Mouse (Mus musculus) lung, postnatal 0 days (tissue): ENCODE measurements around the gene Fkbp8. TPM values are rescaled to one million over a fixed set of nuclear protein-coding genes. Genes with fewer than 3 reads are reported as not detected.

ENCODE experiments used
- ATAC-seq: fragments of 200-750 bp; cut with Nextera tagmentation; 2 replicates; pipeline ENCODE4 v1.8.0; 2017; ENCODE audit warnings: moderate library complexity
- DNase-seq: peaks from one replicate; pipeline ENCODE4 v3.0.0-alpha.2; 2016; ENCODE audit warnings: low spot score
- H3K27ac ChIP-seq: fragments of 300-500 bp; sonication (generic); 2 replicates; pipeline ENCODE4 v1.5.1; 2014; ENCODE audit warnings: antibody characterized with exemption, mild to moderate bottlenecking, low read length, mixed read lengths
- H3K27me3 ChIP-seq: fragments of 300-500 bp; sonication (generic); replicated peaks from 2 replicates; pipeline ENCODE4 v1.6.1; 2014; ENCODE audit warnings: low read length, mixed read lengths; ENCODE audit not compliant: insufficient read depth
- H3K36me3 ChIP-seq: fragments of 300-500 bp; sonication (generic); 2 replicates; pipeline ENCODE4 v1.6.1; 2014; ENCODE audit warnings: low read length, mixed read lengths; ENCODE audit not compliant: insufficient read depth
- H3K4me1 ChIP-seq: fragments of 300-500 bp; sonication (generic); 2 replicates; pipeline ENCODE4 v1.6.1; 2014; ENCODE audit warnings: antibody characterized with exemption, low read depth, low read length, mixed read lengths; ENCODE audit not compliant: insufficient read depth
- H3K4me2 ChIP-seq: fragments of 300-500 bp; sonication (generic); replicated peaks from 2 replicates; pipeline ENCODE4 v1.6.1; 2014; ENCODE audit warnings: low read depth, mild to moderate bottlenecking, low read length, moderate library complexity, mixed read lengths
- H3K4me3 ChIP-seq: fragments of 300-500 bp; sonication (generic); 2 replicates; pipeline ENCODE4 v1.5.1; 2014; ENCODE audit warnings: low read depth, low read length
- H3K9ac ChIP-seq: fragments of 300-500 bp; sonication (generic); replicated peaks from 2 replicates; pipeline ENCODE4 v1.6.1; 2014; ENCODE audit warnings: low read depth, mild to moderate bottlenecking
- H3K9me3 ChIP-seq: fragments of 300-500 bp; sonication (generic); 2 replicates; pipeline ENCODE4 v1.6.1; 2016; ENCODE audit warnings: low read length, mixed read lengths
- CTCF ChIP-seq: IDR thresholded peaks from 2 replicates; pipeline ENCODE4 v1.5.1; 2016; ENCODE audit warnings: antibody characterized with exemption, mild to moderate bottlenecking
- EP300 ChIP-seq: IDR thresholded peaks from 2 replicates; pipeline ENCODE4 v1.6.1; 2016; ENCODE audit warnings: antibody characterized with exemption, mild to moderate bottlenecking, control low read depth
- WGBS: fragments of 180-500 bp; shearing (Covaris S2); extraction: QIAGEN DNeasy Blood & Tissue Kit; methylation state at CpG from one replicate; pipeline ENCODE4 v1.1.7; 2014; 5-methylcytosine and 5-hydroxymethylcytosine counted together
- polyA plus RNA-seq: library from polyadenylated mRNA; unstranded; fragments of >200 nt; fragmentation: Nextera tagmentation; extraction: Ambion mirVana; gene quantifications from 2 replicates; pipeline ENCODE4 v1.2.1, GENCODE M21; 2015

Fkbp8 gene
- polyA plus RNA-seq, 1 experiment from 2014 or later: 222 TPM

- no peak overlapping the region for H3K4me3 ChIP-seq
- ATAC-seq (no peak), DNase-seq (peak; percentile 62)
- H3K27ac ChIP-seq: no peak overlapping the region
- no peak overlapping the region for H3K4me2 ChIP-seq
- H3K36me3 ChIP-seq: peaks cover 6% of the 10 kb centered on the region; the same call in 1 of the 2 replicates
- peaks cover 22% of the 10 kb centered on the region for H3K4me1 ChIP-seq
- H3K27me3 ChIP-seq: peaks cover 16% of the 10 kb centered on the region; the same call in 1 of the 2 replicates
- no peak overlapping the region for H3K9ac ChIP-seq
- WGBS: 78% methylated on average over 3 of the region's 3 CpGs
- no peaks in the 10 kb centered on the region for H3K9me3 ChIP-seq
- TF ChIP-seq CTCF: peak; percentile 89
- no peak for TF ChIP-seq EP300
Observed at GRCm38 (mm10) chr8:70504851-70505250, 22.7 kb upstream of the Fkbp8 start.

GRCm38 (mm10) chr8:70505698-70506327 is 21.7 kb upstream of the Fkbp8 start:
- Histone ChIP-seq H3K4me1 (peaks cover 22% of the 10 kb centered on the region), H3K36me3 (peaks cover 6% of the 10 kb centered on the region; the same call in 1 of the 2 replicates), H3K4me2 (peak overlapping the region; percentile 71), H3K9ac (peak overlapping the region; percentile 62; the same call in 1 of the 2 replicates), H3K4me3 (peak overlapping the region; percentile 76), H3K27me3 (peaks cover 14% of the 10 kb centered on the region; the same call in 1 of the 2 replicates), H3K9me3 (no peaks in the 10 kb centered on the region), H3K27ac (peak overlapping the region; percentile 80)
- WGBS: 33% methylated on average over 32 of the region's 32 CpGs
- DNase-seq: no peak
- ATAC-seq: peak; percentile 0
- TF ChIP-seq CTCF (no peak), EP300 (no peak)

- Histone ChIP-seq H3K9ac (peak within 1 kb of the TSS; percentile 62), H3K4me3 (peak within 1 kb of the TSS; percentile 76), H3K27me3 (peaks cover 12% of the 10 kb centered on the region; the same call in 1 of the 2 replicates), H3K27ac (peak within 1 kb of the TSS; percentile 80), H3K36me3 (peaks cover 6% of the 10 kb centered on the region; the same call in 1 of the 2 replicates), H3K4me1 (peaks cover 22% of the 10 kb centered on the region), H3K4me2 (peak within 1 kb of the TSS; percentile 71), H3K9me3 (no peaks in the 10 kb centered on the region)
- peak; percentile 86 for ATAC-seq
- WGBS: 5% methylated on average over 40 of the region's 40 CpGs
- TF ChIP-seq CTCF: peak; percentile 88
- no peak for TF ChIP-seq EP300
- peak; percentile 97 for DNase-seq
Observed at GRCm38 (mm10) chr8:70506328-70507026, 21.0 kb upstream of the Fkbp8 start, which contains the start of gene Rex1bd. Gene Rex1bd (minus strand): TSS chr8:70506752.

- no peak for ATAC-seq
- no peak for TF ChIP-seq CTCF
- Histone ChIP-seq H3K9me3 (no peaks in the 10 kb centered on the region), H3K4me3 (no peak overlapping the region), H3K4me2 (no peak overlapping the region), H3K4me1 (peaks cover 22% of the 10 kb centered on the region), H3K9ac (no peak overlapping the region), H3K27ac (no peak overlapping the region), H3K36me3 (peaks cover 6% of the 10 kb centered on the region; the same call in 1 of the 2 replicates), H3K27me3 (peaks cover 8% of the 10 kb centered on the region; the same call in 1 of the 2 replicates)
- DNase-seq: no peak
- WGBS: 44% methylated on average over 5 of the region's 5 CpGs
Observed at GRCm38 (mm10) chr8:70507027-70507393, 20.5 kb upstream of the Fkbp8 start.

- peak overlapping the region; percentile 93 for H3K27ac ChIP-seq
- DNase-seq (no peak), ATAC-seq (no peak)
- no peaks in the 10 kb centered on the region for H3K9me3 ChIP-seq
- peaks cover 19% of the 10 kb centered on the region; the same call in 1 of the 2 replicates for H3K4me1 ChIP-seq
- peaks cover 11% of the 10 kb centered on the region; the same call in 1 of the 2 replicates for H3K36me3 ChIP-seq
- no peak for TF ChIP-seq EP300
- no peak for TF ChIP-seq CTCF
- H3K27me3 ChIP-seq: no peaks in the 10 kb centered on the region
- WGBS: 7% methylated on average over 25 of the region's 25 CpGs
- H3K4me2 ChIP-seq: peak overlapping the region; percentile 82
- peak overlapping the region; percentile 86 for H3K4me3 ChIP-seq
- peak overlapping the region; percentile 93 for H3K9ac ChIP-seq
Observed at GRCm38 (mm10) chr8:70509281-70509952, 18.1 kb upstream of the Fkbp8 start.
